Mouse (Mus musculus) forebrain, embryonic 16.5 days (tissue): ENCODE measurements at regions not wholly inside any gene's neighbourhood (a gene's known extent, or its start where the extent isn't known, plus 50 kb on each side); places are given as distances from the start of the nearest gene placed in this dataset.
A peak's percentile ranks its signal among the peaks of the same experiment; 100 is the strongest.

Experiments used
- ATAC-seq: fragments of 200-750 bp; cut with Nextera tagmentation; 2 replicates; pipeline ENCODE4 v1.8.0; 2017; ENCODE audit warnings: mild to moderate bottlenecking, moderate library complexity
- H3K27ac ChIP-seq: fragments of 300-500 bp; sonication (generic); 2 replicates; pipeline ENCODE4 v1.5.1; 2014; ENCODE audit warnings: low read length, control low read depth
- H3K27me3 ChIP-seq: fragments of 300-500 bp; sonication (generic); replicated peaks from 2 replicates; pipeline ENCODE4 v1.6.1; 2014; ENCODE audit warnings: low read length; ENCODE audit not compliant: control insufficient read depth, insufficient read depth
- H3K36me3 ChIP-seq: fragments of 300-500 bp; sonication (generic); 2 replicates; pipeline ENCODE4 v1.6.1; 2014; ENCODE audit not compliant: control insufficient read depth, insufficient read depth
- H3K4me1 ChIP-seq: fragments of 300-500 bp; sonication (generic); replicated peaks from 2 replicates; pipeline ENCODE4 v1.6.1; 2014; ENCODE audit warnings: low read length; ENCODE audit not compliant: control insufficient read depth, insufficient read depth
- H3K4me2 ChIP-seq: fragments of 300-500 bp; sonication (generic); 2 replicates; pipeline ENCODE4 v1.6.1; 2014; ENCODE audit warnings: mild to moderate bottlenecking, low read length, control low read depth
- H3K4me3 ChIP-seq: fragments of 300-500 bp; sonication (generic); replicated peaks from 2 replicates; pipeline ENCODE4 v1.5.1; 2014; ENCODE audit warnings: mild to moderate bottlenecking, low read length, control low read depth
- H3K9ac ChIP-seq: fragments of 300-500 bp; sonication (generic); replicated peaks from 2 replicates; pipeline ENCODE4 v1.6.1; 2014; ENCODE audit warnings: low read depth, low read length, control low read depth
- H3K9me3 ChIP-seq: fragments of 300-500 bp; sonication (generic); 2 replicates; pipeline ENCODE4 v1.6.1; 2016; ENCODE audit warnings: low read length; ENCODE audit not compliant: control insufficient read depth
- WGBS: fragments of 180-500 bp; shearing (Covaris S2); extraction: QIAGEN DNeasy Blood & Tissue Kit; methylation state at CpG from one replicate; pipeline ENCODE4 v1.1.7; 2014; 5-methylcytosine and 5-hydroxymethylcytosine counted together

DNA sequence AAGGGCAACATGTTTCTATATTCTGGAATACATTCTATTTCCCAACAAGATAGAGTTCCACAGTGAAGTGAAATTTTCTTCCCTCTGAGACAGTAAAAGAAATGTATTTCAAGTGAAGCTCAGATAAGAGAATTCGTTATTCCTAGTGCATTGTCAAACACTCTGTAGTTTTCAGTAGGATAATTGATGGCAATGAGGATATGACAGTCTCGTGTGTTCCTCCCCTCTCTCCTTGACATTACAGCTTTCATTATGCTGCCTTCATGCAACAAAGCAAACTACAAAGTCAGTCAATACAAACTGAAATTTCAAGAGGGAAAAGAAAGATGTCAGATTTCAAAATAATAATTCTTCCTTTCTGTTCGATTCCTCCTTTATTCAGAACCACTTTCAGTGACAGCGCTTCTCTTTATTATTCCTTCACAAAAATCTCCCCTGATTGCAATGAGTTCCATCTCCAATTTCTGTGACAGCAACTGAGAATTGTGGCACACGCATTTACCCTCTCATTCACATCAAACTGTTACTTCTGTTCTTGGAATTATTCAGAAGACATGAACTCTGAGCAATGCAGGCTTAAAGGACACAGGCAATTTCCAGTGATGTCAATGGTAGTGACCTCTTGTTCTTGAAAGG, 148.2 kb upstream of the Epha5 start:
- Histone ChIP-seq H3K27me3 (no peaks in the 10 kb centered on the region), H3K9me3 (no peaks in the 10 kb centered on the region; the same call in 1 of the 2 replicates), H3K4me3 (no peak overlapping the region), H3K9ac (no peak overlapping the region), H3K4me1 (no peaks in the 10 kb centered on the region), H3K36me3 (no peaks in the 10 kb centered on the region), H3K4me2 (no peak overlapping the region), H3K27ac (no peak overlapping the region)
- peak; percentile 81 for ATAC-seq
- 67% methylated on average over 5 of the region's 5 CpGs for WGBS

DNA sequence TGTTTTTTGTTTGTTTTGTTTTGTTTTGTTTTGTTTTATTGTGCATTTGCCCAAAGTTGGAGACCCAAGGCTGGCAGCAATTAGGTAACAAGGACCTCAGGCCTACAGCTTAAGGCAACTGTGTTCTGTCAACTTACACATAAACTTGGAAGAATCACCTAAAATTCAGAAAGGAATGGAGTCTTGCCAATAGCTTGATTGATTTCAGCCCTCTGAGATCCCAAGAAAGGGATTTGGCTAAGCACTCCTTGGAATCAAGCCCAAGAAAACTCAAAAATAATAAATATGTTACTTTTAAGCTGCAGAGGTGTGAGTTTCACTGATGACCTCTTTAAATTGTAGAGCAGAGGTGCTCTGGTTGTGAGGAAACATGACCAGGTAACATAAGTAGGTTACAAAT, 102.7 kb upstream of the Epha5 start:
- Histone ChIP-seq H3K36me3 (no peaks in the 10 kb centered on the region), H3K27ac (no peak overlapping the region), H3K9me3 (no peaks in the 10 kb centered on the region), H3K9ac (no peak overlapping the region), H3K4me2 (no peak overlapping the region), H3K4me1 (no peaks in the 10 kb centered on the region), H3K4me3 (no peak overlapping the region), H3K27me3 (no peaks in the 10 kb centered on the region)
- ATAC-seq = no peak

DNA sequence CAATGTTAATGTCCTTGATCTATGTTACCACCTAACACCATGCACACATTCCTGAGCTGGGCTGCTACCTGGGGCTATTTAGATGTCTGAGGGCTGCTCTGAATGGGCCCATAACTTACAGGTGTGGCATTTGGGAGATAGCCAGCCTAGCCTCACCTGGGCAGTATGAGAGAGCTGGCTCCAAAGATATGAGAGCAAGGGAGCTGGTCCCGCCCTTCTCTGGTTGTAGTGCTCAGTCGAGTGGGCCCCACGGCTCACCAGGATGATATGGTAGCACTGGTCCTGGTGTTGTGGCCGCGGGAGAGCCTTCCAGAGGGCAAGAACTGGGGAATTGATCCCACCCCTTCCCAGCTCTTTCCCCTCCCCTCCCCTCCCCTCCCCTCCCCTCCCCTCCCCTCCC, 93.0 kb upstream of the Epha5 start:
- 80% methylated on average over 5 of the region's 5 CpGs for WGBS
- H3K9ac ChIP-seq = no peak overlapping the region
- H3K4me2 ChIP-seq = no peak overlapping the region
- H3K27me3 ChIP-seq = no peaks in the 10 kb centered on the region
- H3K4me1 ChIP-seq = no peaks in the 10 kb centered on the region
- no peak overlapping the region for H3K27ac ChIP-seq
- no peak overlapping the region for H3K4me3 ChIP-seq
- no peaks in the 10 kb centered on the region for H3K36me3 ChIP-seq
- no peak for ATAC-seq
- no peaks in the 10 kb centered on the region for H3K9me3 ChIP-seq

DNA sequence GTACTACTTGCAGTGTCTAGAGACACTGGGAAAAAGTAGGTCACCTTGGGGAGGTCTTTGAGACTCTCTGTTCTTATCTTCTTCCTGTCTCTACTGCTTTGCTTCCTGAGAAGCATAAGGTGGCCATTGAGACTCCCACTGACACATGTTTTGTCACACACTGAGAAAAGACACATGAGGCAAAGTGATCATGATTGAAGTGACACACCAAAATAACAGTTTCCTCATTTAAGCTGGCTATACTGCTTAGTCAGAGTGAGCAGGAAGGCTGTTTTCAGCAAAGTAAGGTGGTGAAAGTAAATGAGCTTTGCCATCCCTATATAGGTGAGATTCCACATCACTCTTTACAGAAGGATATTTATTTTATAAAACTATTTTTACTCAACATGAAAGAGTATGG, 63.8 kb upstream of the Epha5 start:
- Histone ChIP-seq H3K9ac (no peak overlapping the region), H3K4me3 (no peak overlapping the region), H3K27ac (no peak overlapping the region), H3K4me1 (no peaks in the 10 kb centered on the region), H3K9me3 (no peaks in the 10 kb centered on the region), H3K36me3 (no peaks in the 10 kb centered on the region), H3K4me2 (no peak overlapping the region), H3K27me3 (no peaks in the 10 kb centered on the region)
- no peak for ATAC-seq
